Mouse (Mus musculus) c-Kit-negative CD71-positive TER-119-positive erythroid progenitor cells, embryonic 14.5 days (primary cell): Measurements from ENCODE around the gene Ehd1.

Experiments
- DNase-seq: peaks from one replicate; pipeline ENCODE4 v3.0.0-alpha.2; 2013; ENCODE audit warnings: low read depth, low spot score

Gene Ehd1

GRCm38 (mm10) chr19:6260428-6260827 is 16.1 kb upstream of the Ehd1 start:
- DNase-seq: no peak

GRCm38 (mm10) chr19:6260946-6261345 is 15.6 kb upstream of the Ehd1 start:
- no peak for DNase-seq

GRCm38 (mm10) chr19:6261379-6261778 is 15.1 kb upstream of the Ehd1 start:
- no peak for DNase-seq

- DNase-seq: peak; percentile 61
Measured at GRCm38 (mm10) chr19:6262222-6262621, 14.3 kb upstream of the Ehd1 start.

- DNase-seq: no peak
Measured at GRCm38 (mm10) chr19:6262839-6263433, 13.6 kb upstream of the Ehd1 start.

- DNase-seq: no peak
Measured at GRCm38 (mm10) chr19:6264200-6264599, 12.3 kb upstream of the Ehd1 start.

GRCm38 (mm10) chr19:6264945-6265344 is 11.6 kb upstream of the Ehd1 start:
- DNase-seq: no peak

GRCm38 (mm10) chr19:6265727-6266182 is 10.8 kb upstream of the Ehd1 start:
- DNase-seq: no peak

- DNase-seq: no peak
Measured at GRCm38 (mm10) chr19:6267306-6268169, 9.0 kb upstream of the Ehd1 start.

- DNase-seq: peak; percentile 73
Measured at GRCm38 (mm10) chr19:6268170-6268528, 8.4 kb upstream of the Ehd1 start.

GRCm38 (mm10) chr19:6268670-6269132 is 7.8 kb upstream of the Ehd1 start:
- no peak for DNase-seq

GRCm38 (mm10) chr19:6269798-6270475 is 6.6 kb upstream of the Ehd1 start:
- DNase-seq: no peak

- DNase-seq: no peak
Measured at GRCm38 (mm10) chr19:6270661-6271060, 5.9 kb upstream of the Ehd1 start.

- DNase-seq: no peak
Measured at GRCm38 (mm10) chr19:6271206-6271605, 5.3 kb upstream of the Ehd1 start.

- no peak for DNase-seq
Measured at GRCm38 (mm10) chr19:6272053-6272452, 4.5 kb upstream of the Ehd1 start.

- no peak for DNase-seq
Measured at GRCm38 (mm10) chr19:6272738-6273137, 3.8 kb upstream of the Ehd1 start.

- DNase-seq: no peak
Measured at GRCm38 (mm10) chr19:6273592-6273991, 2.9 kb upstream of the Ehd1 start.

- no peak for DNase-seq
Measured at GRCm38 (mm10) chr19:6273998-6274608, 2.4 kb upstream of the Ehd1 start.

- DNase-seq: no peak
Measured at GRCm38 (mm10) chr19:6275740-6276389, 660 bp upstream of the Ehd1 start.

GRCm38 (mm10) chr19:6277661-6278438 is 1.3 kb downstream of the Ehd1 start:
- DNase-seq: peak; percentile 60
